Mouse (Mus musculus) midbrain, embryonic 14.5 days (tissue): ENCODE results near the gene Exoc3l. TPM values are rescaled to one million over a fixed set of nuclear protein-coding genes. Genes with fewer than 3 reads are reported as not detected.
A peak's percentile ranks its signal among the peaks of the same experiment; 100 is the strongest.

Experiments
- ATAC-seq: fragments of 200-750 bp; cut with Nextera tagmentation; 2 replicates; pipeline ENCODE4 v1.8.0; 2017; ENCODE audit warnings: moderate number of reproducible peaks, moderate library complexity; ENCODE audit not compliant: low FRiP score, low TSS enrichment
- DNase-seq: peaks from one replicate; pipeline ENCODE4 v3.0.0-alpha.2; 2015
- H3K27ac ChIP-seq: fragments of 300-500 bp; sonication (generic); replicated peaks from 2 replicates; pipeline ENCODE4 v1.5.1; 2014; ENCODE audit warnings: mild to moderate bottlenecking, low read depth, low read length, moderate library complexity
- H3K27me3 ChIP-seq: fragments of 300-500 bp; sonication (generic); 2 replicates; pipeline ENCODE4 v1.6.1; 2014; ENCODE audit warnings: low read length, control low read depth, mixed read lengths; ENCODE audit not compliant: control insufficient read depth, insufficient read depth
- H3K36me3 ChIP-seq: fragments of 300-500 bp; sonication (generic); 2 replicates; pipeline ENCODE4 v1.6.1; 2014; ENCODE audit warnings: low read length, control low read depth; ENCODE audit not compliant: control insufficient read depth, insufficient read depth
- H3K4me1 ChIP-seq: fragments of 300-500 bp; sonication (generic); 2 replicates; pipeline ENCODE4 v1.6.1; 2014; ENCODE audit warnings: mild to moderate bottlenecking, antibody characterized with exemption, low read length, control low read depth; ENCODE audit not compliant: control insufficient read depth, insufficient read depth
- H3K4me2 ChIP-seq: fragments of 300-500 bp; sonication (generic); 2 replicates; pipeline ENCODE4 v1.6.1; 2014; ENCODE audit warnings: mild to moderate bottlenecking, low read length, moderate library complexity
- H3K4me3 ChIP-seq: fragments of 300-500 bp; sonication (generic); replicated peaks from 2 replicates; pipeline ENCODE4 v1.5.1; 2014; ENCODE audit warnings: low read depth, low read length
- H3K9ac ChIP-seq: fragments of 300-500 bp; sonication (generic); replicated peaks from 2 replicates; pipeline ENCODE4 v1.6.1; 2014; ENCODE audit warnings: mild to moderate bottlenecking, low read length, moderate library complexity
- H3K9me3 ChIP-seq: fragments of 300-500 bp; sonication (generic); 2 replicates; pipeline ENCODE4 v1.6.1; 2016; ENCODE audit warnings: low read length, control low read depth, mixed read lengths; ENCODE audit not compliant: control insufficient read depth
- WGBS: fragments of 180-500 bp; shearing (Covaris S2); extraction: QIAGEN DNeasy Blood & Tissue Kit; methylation state at CpG from one replicate; pipeline ENCODE4 v1.1.7; 2014; 5-methylcytosine and 5-hydroxymethylcytosine counted together
- polyA plus RNA-seq: library from polyadenylated mRNA; unstranded; fragments of >200 nt; fragmentation: Nextera tagmentation; extraction: Ambion mirVana; gene quantifications from 2 replicates; pipeline ENCODE4 v1.2.1, GENCODE M21; 2014

The Exoc3l gene
- polyA plus RNA-seq: 8.6 and 13.1 TPM in 2 replicates

DNA sequence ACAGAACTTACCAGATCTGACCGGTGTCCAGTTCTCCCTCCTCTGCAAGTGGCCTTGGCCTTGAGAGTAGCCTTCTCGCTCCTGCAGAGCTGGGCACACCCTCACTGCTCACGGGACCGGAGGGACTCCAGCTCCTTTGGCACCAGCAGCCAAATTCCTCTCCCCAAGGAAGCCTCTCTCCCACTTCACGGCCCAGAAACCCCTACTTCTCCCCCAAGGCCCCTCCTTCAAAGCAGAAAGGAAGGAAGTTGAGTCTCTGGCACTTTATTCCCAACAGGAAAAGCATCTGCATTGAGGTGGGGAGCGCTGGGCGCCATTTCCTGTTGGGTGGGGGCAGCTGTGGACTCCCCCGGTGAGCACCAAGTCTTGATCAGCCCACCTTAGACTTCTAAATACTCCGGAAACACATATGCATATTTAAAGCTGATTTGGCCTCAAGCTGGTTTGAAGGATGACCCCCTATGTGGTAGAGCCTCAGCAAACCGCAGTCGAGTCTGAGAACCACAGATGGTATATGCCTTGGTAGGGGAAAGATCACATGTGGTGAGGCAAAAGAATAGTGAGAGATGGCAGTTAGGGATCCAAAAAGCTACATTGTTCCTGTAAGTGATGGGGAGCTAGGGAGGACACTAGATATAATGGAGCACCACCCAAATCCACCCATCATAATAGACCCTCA, at the start of gene Exoc3l:
TSS of gene Exoc3l (minus strand) at position 207 of the 679 bp plus-strand sequence.
- peak within 1 kb of the TSS; percentile 97 for H3K4me3 ChIP-seq
- H3K9ac ChIP-seq: no peak within 1 kb of the TSS
- peaks cover 25% of the 10 kb centered on the region for H3K36me3 ChIP-seq
- no peaks in the 10 kb centered on the region for H3K9me3 ChIP-seq
- 71% methylated on average over 11 of the region's 11 CpGs for WGBS
- peaks cover 3% of the 10 kb centered on the region; the same call in 1 of the 2 replicates for H3K27me3 ChIP-seq
- peak within 1 kb of the TSS; percentile 95 for H3K4me2 ChIP-seq
- DNase-seq (no peak), ATAC-seq (no peak)
- no peak within 1 kb of the TSS for H3K27ac ChIP-seq
- H3K4me1 ChIP-seq: peaks cover 12% of the 10 kb centered on the region

GRCm38 (mm10) chr8:105345061-105345975, 49.4 kb upstream of the Exoc3l start:
- DNase-seq (no peak), ATAC-seq (no peak)
- Histone ChIP-seq H3K27ac (no peak overlapping the region), H3K36me3 (no peaks in the 10 kb centered on the region), H3K9ac (no peak overlapping the region), H3K27me3 (no peaks in the 10 kb centered on the region; the same call in 1 of the 2 replicates), H3K4me1 (peaks cover 25% of the 10 kb centered on the region), H3K4me3 (no peak overlapping the region), H3K4me2 (no peak overlapping the region), H3K9me3 (no peaks in the 10 kb centered on the region)
- WGBS: 78% methylated on average over 7 of the region's 7 CpGs

GRCm38 (mm10) chr8:105343791-105344574, 48.1 kb upstream of the Exoc3l start:
- no peaks in the 10 kb centered on the region for H3K9me3 ChIP-seq
- no peaks in the 10 kb centered on the region; the same call in 1 of the 2 replicates for H3K27me3 ChIP-seq
- H3K27ac ChIP-seq: no peak overlapping the region
- H3K36me3 ChIP-seq: no peaks in the 10 kb centered on the region
- ATAC-seq: no peak
- no peak overlapping the region for H3K4me2 ChIP-seq
- 77% methylated on average over 7 of the region's 8 CpGs for WGBS
- DNase-seq: no peak
- H3K9ac ChIP-seq: no peak overlapping the region
- H3K4me3 ChIP-seq: no peak overlapping the region
- peaks cover 18% of the 10 kb centered on the region; the same call in 1 of the 2 replicates for H3K4me1 ChIP-seq

DNA sequence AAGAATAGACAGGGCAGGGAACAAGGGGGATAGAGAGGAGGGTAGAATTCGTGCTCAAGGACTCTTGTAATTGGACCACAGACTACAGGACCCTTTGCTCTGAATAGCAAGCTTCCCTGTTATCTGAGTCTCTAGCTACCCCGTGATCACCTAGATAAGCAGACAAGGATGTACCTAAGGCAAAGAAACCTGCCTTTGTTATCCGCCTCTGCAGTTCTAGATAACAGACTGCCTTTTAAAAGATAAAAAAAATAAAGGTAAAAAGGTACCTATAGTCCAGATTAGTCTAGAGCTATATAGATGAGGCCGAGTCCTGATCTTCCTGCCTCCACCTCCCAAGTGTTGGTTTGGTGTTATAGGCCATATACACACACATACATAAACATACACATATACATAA, 46.9 kb upstream of the Exoc3l start:
- H3K36me3 ChIP-seq: no peaks in the 10 kb centered on the region
- WGBS: 80% methylated on average over 4 of the region's 4 CpGs
- H3K4me2 ChIP-seq: no peak overlapping the region
- no peak overlapping the region for H3K27ac ChIP-seq
- no peak overlapping the region for H3K9ac ChIP-seq
- H3K27me3 ChIP-seq: no peaks in the 10 kb centered on the region; the same call in 1 of the 2 replicates
- no peak overlapping the region for H3K4me3 ChIP-seq
- H3K4me1 ChIP-seq: peaks cover 13% of the 10 kb centered on the region; the same call in 1 of the 2 replicates
- H3K9me3 ChIP-seq: no peaks in the 10 kb centered on the region
- no peak for DNase-seq
- ATAC-seq: no peak

DNA sequence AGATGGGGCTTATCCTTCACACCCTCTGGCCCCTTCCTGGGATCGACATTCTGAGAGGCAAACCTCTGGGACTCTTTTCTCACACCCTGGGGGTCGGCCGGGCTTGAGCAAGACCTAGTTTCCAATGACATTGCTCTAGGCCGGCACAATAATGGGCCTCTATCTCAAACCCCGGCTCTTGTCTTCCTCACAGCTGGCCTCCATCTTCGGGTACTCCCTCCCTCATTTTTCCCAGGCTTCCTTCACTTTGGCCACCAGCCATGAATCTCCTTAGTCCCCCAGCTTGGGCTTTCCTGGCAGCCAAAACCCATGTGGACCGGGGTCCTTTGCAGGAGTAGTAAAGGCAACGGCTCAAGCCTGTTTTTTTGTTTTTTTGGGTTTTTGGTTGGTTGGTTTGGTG, 45.5 kb upstream of the Exoc3l start:
- no peak for ATAC-seq
- Histone ChIP-seq H3K4me2 (no peak overlapping the region), H3K27ac (no peak overlapping the region), H3K4me3 (no peak overlapping the region), H3K36me3 (0 out of 2 replicates have a peak, but pooled peaks cover 4% of the 10 kb centered on the region), H3K27me3 (no peaks in the 10 kb centered on the region), H3K9me3 (no peaks in the 10 kb centered on the region), H3K9ac (no peak overlapping the region), H3K4me1 (0 out of 2 replicates have a peak, but pooled peaks cover under 1% of the 10 kb centered on the region)
- WGBS: 44% methylated on average over 8 of the region's 8 CpGs
- DNase-seq: peak; percentile 38

GRCm38 (mm10) chr8:105339886-105340635, 44.2 kb upstream of the Exoc3l start:
- Histone ChIP-seq H3K4me1 (no peaks in the 10 kb centered on the region), H3K36me3 (0 out of 2 replicates have a peak, but pooled peaks cover 4% of the 10 kb centered on the region), H3K9ac (no peak overlapping the region), H3K4me3 (no peak overlapping the region), H3K27ac (no peak overlapping the region), H3K4me2 (no peak overlapping the region), H3K27me3 (no peaks in the 10 kb centered on the region), H3K9me3 (no peaks in the 10 kb centered on the region)
- ATAC-seq (no peak), DNase-seq (no peak)
- 87% methylated on average over 6 of the region's 6 CpGs for WGBS

GRCm38 (mm10) chr8:105338992-105339391, 43.1 kb upstream of the Exoc3l start:
- Histone ChIP-seq H3K4me1 (no peaks in the 10 kb centered on the region), H3K27ac (no peak overlapping the region), H3K4me3 (no peak overlapping the region), H3K9ac (no peak overlapping the region), H3K9me3 (no peaks in the 10 kb centered on the region), H3K27me3 (no peaks in the 10 kb centered on the region), H3K4me2 (no peak overlapping the region), H3K36me3 (peaks cover 12% of the 10 kb centered on the region; the same call in 1 of the 2 replicates)
- DNase-seq (no peak), ATAC-seq (no peak)
- 72% methylated on average over 4 of the region's 4 CpGs for WGBS
